Mouse (Mus musculus) lung, embryonic 15.5 days (tissue): ENCODE results near the gene Scamp1. TPM values are rescaled to one million over a fixed set of nuclear protein-coding genes. Genes with fewer than 3 reads are reported as not detected.
A peak's percentile ranks its signal among the peaks of the same experiment; 100 is the strongest.

ENCODE experiments used
- ATAC-seq: fragments of 200-750 bp; cut with Nextera tagmentation; 2 replicates; pipeline ENCODE4 v1.8.0; 2017; ENCODE audit warnings: moderate number of reproducible peaks, borderline replicate concordance; ENCODE audit not compliant: low FRiP score, low TSS enrichment; ENCODE audit errors: extremely low read depth
- H3K27ac ChIP-seq: fragments of 300-500 bp; sonication (generic); 2 replicates; pipeline ENCODE4 v1.5.1; 2015; ENCODE audit warnings: moderate library complexity, mild to moderate bottlenecking, inconsistent platforms
- H3K27me3 ChIP-seq: fragments of 300-500 bp; sonication (generic); 2 replicates; pipeline ENCODE4 v1.6.1; 2015; ENCODE audit warnings: inconsistent platforms
- H3K36me3 ChIP-seq: fragments of 300-500 bp; sonication (generic); 2 replicates; pipeline ENCODE4 v1.6.1; 2015; ENCODE audit warnings: inconsistent platforms
- H3K4me1 ChIP-seq: fragments of 300-500 bp; sonication (generic); 2 replicates; pipeline ENCODE4 v1.6.1; 2015; ENCODE audit warnings: inconsistent platforms
- H3K4me2 ChIP-seq: fragments of 300-500 bp; sonication (generic); 2 replicates; pipeline ENCODE4 v1.6.1; 2015; ENCODE audit warnings: inconsistent platforms, mild to moderate bottlenecking, moderate library complexity
- H3K4me3 ChIP-seq: fragments of 300-500 bp; sonication (generic); 2 replicates; pipeline ENCODE4 v1.5.1; 2015; ENCODE audit warnings: mild to moderate bottlenecking, inconsistent platforms
- H3K9ac ChIP-seq: fragments of 300-500 bp; sonication (generic); 2 replicates; pipeline ENCODE4 v1.6.1; 2015; ENCODE audit warnings: inconsistent platforms
- H3K9me3 ChIP-seq: fragments of 300-500 bp; sonication (generic); 2 replicates; pipeline ENCODE4 v1.6.1; 2016; ENCODE audit warnings: inconsistent platforms
- WGBS: fragments of 180-500 bp; shearing (Covaris S2); methylation state at CpG from one replicate; pipeline ENCODE4 v1.1.7; 2015; 5-methylcytosine and 5-hydroxymethylcytosine counted together
- polyA plus RNA-seq: library from polyadenylated mRNA; unstranded; fragments of >200 nt; fragmentation: Nextera tagmentation; extraction: Ambion mirVana; gene quantifications from 2 replicates; pipeline ENCODE4 v1.2.1, GENCODE M21; 2015

The Scamp1 gene
- polyA plus RNA-seq, 1 experiment from 2014 or later, result 31.7 TPM

DNA sequence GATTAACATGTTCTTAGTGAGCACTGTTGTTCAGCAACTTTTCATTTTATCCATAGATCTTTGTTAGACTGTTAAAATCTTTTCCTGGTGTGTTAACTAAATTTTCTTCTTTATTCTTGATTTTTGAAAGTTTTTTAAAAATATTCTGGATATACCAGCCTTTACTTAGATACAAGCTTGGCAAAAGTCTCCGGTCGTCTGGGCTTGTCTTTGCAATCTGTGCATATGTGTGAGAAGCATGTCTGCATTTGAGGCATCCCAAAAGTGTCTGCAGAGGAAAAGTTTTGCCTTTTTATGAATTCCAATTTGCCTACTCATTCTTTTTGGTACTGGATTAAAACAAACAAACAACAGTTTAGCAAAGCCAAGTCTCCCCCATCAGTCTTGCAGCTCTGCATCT, 73.5 kb downstream of the Scamp1 start:
- H3K4me2 ChIP-seq, result no peak overlapping the region
- no peaks in the 10 kb centered on the region for H3K27me3 ChIP-seq
- H3K4me1 ChIP-seq, result 0 out of 2 replicates have a peak, but pooled peaks cover 9% of the 10 kb centered on the region
- H3K9me3 ChIP-seq, result no peaks in the 10 kb centered on the region; the same call in 1 of the 2 replicates
- WGBS, result 89% methylated on average over 2 of the region's 2 CpGs
- peaks cover 7% of the 10 kb centered on the region for H3K36me3 ChIP-seq
- no peak overlapping the region for H3K9ac ChIP-seq
- no peak for ATAC-seq
- no peak overlapping the region for H3K27ac ChIP-seq
- no peak overlapping the region for H3K4me3 ChIP-seq

DNA sequence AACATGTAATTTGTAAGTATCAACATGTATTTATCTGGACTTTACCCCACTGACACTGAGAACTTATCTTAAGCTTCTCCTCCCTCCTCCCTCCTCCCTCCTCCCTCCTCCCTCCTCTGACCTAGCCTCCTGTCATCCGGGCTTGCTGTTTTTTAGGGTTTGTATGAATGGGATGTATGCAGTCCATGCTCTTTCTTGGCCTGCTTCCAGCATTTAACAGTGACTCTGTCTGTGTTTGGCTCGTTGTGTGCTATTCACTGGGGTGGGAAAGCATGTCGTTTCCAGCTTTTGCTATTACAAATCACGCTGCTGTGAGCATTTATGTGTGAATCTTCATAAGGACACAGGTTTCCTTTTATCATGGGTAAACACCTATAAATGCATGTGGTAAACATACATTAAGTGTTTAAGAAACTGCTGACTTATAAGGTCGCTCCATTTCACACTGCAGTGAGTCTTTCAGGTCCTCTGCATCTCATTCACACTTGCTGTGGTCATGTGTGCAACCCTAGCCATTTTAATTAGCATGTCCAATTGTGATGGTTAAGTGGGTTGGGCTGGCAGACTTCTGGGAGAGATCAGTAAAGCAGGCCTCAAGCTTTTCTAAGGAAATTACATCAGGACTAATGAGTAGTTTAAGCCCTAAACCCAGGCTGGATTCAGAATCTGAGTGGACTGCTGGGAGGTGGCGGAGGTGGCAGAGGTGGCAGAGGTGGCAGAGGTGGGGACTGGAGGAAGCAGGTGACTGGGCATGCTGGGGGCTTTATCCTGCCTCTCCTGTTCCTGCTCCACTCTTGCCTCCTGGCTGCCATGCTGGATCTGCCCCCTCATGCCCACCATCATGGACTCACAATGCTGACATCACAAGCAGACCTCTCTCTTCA, 74.2 kb downstream of the Scamp1 start:
- Histone ChIP-seq H3K4me2 (no peak overlapping the region), H3K9me3 (no peaks in the 10 kb centered on the region; the same call in 1 of the 2 replicates), H3K4me1 (0 out of 2 replicates have a peak, but pooled peaks cover 9% of the 10 kb centered on the region), H3K9ac (no peak overlapping the region), H3K36me3 (peaks cover 7% of the 10 kb centered on the region), H3K27me3 (no peaks in the 10 kb centered on the region), H3K4me3 (no peak overlapping the region), H3K27ac (no peak overlapping the region)
- 59% methylated on average over 5 of the region's 6 CpGs for WGBS
- peak; percentile 35; the same call in 1 of the 2 replicates for ATAC-seq

DNA sequence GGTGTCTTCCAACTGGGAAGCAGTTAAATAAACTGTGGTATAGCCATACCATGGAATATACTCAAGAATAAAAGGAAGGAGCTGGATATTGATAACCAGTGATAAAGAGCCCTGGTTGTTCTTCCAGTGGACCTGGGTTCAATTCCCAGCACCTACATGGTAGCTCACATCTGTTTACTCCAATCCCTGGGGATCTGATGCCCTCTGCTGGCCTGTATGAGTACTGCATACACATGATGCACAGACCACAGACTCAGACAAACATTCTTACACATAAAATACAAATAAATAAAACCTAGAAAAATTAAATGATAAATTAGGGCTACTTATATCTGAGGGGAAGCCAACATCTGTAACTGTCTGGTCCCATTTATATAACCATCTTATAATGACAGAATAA, 76.8 kb downstream of the Scamp1 start:
- no peaks in the 10 kb centered on the region for H3K27me3 ChIP-seq
- no peak overlapping the region for H3K27ac ChIP-seq
- 0 out of 2 replicates have a peak, but pooled peaks cover 9% of the 10 kb centered on the region for H3K4me1 ChIP-seq
- no peaks in the 10 kb centered on the region; the same call in 1 of the 2 replicates for H3K9me3 ChIP-seq
- H3K4me2 ChIP-seq, result no peak overlapping the region
- no peak for ATAC-seq
- H3K4me3 ChIP-seq, result no peak overlapping the region
- no peak overlapping the region for H3K9ac ChIP-seq
- H3K36me3 ChIP-seq, result peaks cover 7% of the 10 kb centered on the region

DNA sequence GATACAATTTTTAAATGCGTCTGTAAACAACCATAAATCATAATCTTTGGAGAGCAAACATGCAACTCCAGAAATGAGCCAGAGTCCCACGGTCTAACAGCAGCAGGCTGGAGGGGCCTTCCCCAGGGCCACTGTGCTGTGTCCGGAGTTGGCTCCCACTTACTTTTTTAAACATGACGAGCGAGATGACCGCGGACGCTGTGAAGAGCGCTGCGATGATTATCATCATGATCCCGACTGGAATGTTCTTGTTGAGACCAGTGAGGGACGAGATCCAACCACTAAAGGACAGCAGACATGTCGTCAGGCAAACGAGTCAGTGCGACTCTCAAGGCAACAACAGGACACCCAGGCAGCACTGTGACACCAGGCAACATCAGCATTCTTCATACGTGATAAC, 77.7 kb downstream of the Scamp1 start:
- ATAC-seq, result no peak
- Histone ChIP-seq H3K4me3 (no peak overlapping the region), H3K36me3 (peaks cover 7% of the 10 kb centered on the region), H3K4me1 (0 out of 2 replicates have a peak, but pooled peaks cover 9% of the 10 kb centered on the region), H3K9me3 (no peaks in the 10 kb centered on the region; the same call in 1 of the 2 replicates), H3K9ac (no peak overlapping the region), H3K27me3 (no peaks in the 10 kb centered on the region), H3K4me2 (no peak overlapping the region), H3K27ac (no peak overlapping the region)
- 91% methylated on average over 16 of the region's 16 CpGs for WGBS

- no peak overlapping the region for H3K27ac ChIP-seq
- H3K4me1 ChIP-seq, result no peaks in the 10 kb centered on the region
- H3K9me3 ChIP-seq, result no peaks in the 10 kb centered on the region; the same call in 1 of the 2 replicates
- WGBS, result 3% methylated on average over 6 of the region's 6 CpGs
- H3K4me3 ChIP-seq, result no peak overlapping the region
- H3K9ac ChIP-seq, result no peak overlapping the region
- H3K27me3 ChIP-seq, result no peaks in the 10 kb centered on the region
- ATAC-seq, result peak; percentile 74; the same call in 1 of the 2 replicates
- peaks cover 7% of the 10 kb centered on the region for H3K36me3 ChIP-seq
- no peak overlapping the region for H3K4me2 ChIP-seq
Measured at GRCm38 (mm10) chr13:94205234-94205633, 80.4 kb downstream of the Scamp1 start.

GRCm38 (mm10) chr13:94199829-94200228, 85.8 kb downstream of the Scamp1 start:
- H3K27me3 ChIP-seq, result no peaks in the 10 kb centered on the region
- no peaks in the 10 kb centered on the region for H3K9me3 ChIP-seq

DNA sequence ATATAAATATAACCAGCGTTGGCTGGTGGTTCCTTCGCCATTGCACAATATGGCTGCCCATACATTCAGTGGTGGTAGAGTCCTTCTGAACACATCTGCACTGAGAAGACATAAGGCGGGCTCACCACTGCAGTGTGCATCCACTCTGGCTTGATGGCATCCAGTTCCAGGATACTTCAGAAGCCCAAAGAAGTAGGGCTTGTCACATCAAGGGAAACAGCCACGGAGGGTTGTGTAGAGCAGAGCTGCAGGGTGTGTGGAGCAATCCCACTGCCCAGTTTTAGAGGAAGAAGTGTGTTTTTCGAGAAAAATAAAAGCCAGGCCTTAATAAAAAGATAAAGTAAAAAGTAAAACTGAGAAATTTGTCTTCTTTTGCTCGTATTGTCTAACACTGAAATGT, 87.0 kb downstream of the Scamp1 start:
- Histone ChIP-seq H3K4me3 (no peak overlapping the region), H3K4me1 (no peaks in the 10 kb centered on the region), H3K27ac (no peak overlapping the region), H3K9ac (no peak overlapping the region), H3K27me3 (no peaks in the 10 kb centered on the region), H3K36me3 (peaks cover 15% of the 10 kb centered on the region), H3K4me2 (no peak overlapping the region), H3K9me3 (no peaks in the 10 kb centered on the region)
- WGBS, result 80% methylated on average over 6 of the region's 6 CpGs
- no peak for ATAC-seq

More at GRCm38 (mm10) chr13:94199829-94200228, 85.8 kb downstream of the Scamp1 start:
- H3K27ac ChIP-seq, result no peak overlapping the region
- ATAC-seq, result no peak
- H3K9ac ChIP-seq, result no peak overlapping the region
- H3K4me2 ChIP-seq, result no peak overlapping the region
- H3K4me1 ChIP-seq, result no peaks in the 10 kb centered on the region
- no peak overlapping the region for H3K4me3 ChIP-seq
- H3K36me3 ChIP-seq, result peaks cover 7% of the 10 kb centered on the region
- WGBS, result 44% methylated on average over 8 of the region's 8 CpGs

- Histone ChIP-seq H3K9me3 (no peaks in the 10 kb centered on the region), H3K4me3 (no peak overlapping the region), H3K27ac (no peak overlapping the region), H3K4me2 (no peak overlapping the region), H3K4me1 (no peaks in the 10 kb centered on the region), H3K36me3 (peaks cover 24% of the 10 kb centered on the region), H3K27me3 (no peaks in the 10 kb centered on the region), H3K9ac (no peak overlapping the region)
- no peak for ATAC-seq
- 88% methylated on average over 4 of the region's 4 CpGs for WGBS
Measured at GRCm38 (mm10) chr13:94193227-94193626, 92.4 kb downstream of the Scamp1 start.

DNA sequence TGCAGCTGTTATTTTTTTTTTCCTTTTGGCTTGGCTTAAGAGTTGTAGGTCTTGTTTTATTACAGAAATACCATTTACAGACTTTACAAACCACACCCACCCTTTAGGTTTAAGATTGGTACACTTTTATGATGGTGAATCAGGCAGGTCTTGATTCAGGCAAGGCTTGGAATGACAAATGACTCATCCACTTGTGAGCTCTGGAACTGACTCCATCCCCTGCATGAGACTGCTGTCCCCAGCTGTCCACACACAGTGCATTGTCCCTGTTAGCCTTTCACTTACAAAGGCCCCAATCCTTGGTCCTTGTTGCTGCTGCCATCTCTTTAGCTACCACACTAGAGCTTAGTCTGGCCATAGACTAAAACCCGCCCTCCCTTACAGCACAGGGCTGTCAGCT, 95.3 kb downstream of the Scamp1 start:
- Histone ChIP-seq H3K36me3 (peaks cover 20% of the 10 kb centered on the region; the same call in 1 of the 2 replicates), H3K27ac (no peak overlapping the region), H3K4me3 (no peak overlapping the region), H3K9me3 (no peaks in the 10 kb centered on the region), H3K4me2 (no peak overlapping the region), H3K27me3 (no peaks in the 10 kb centered on the region), H3K4me1 (peaks cover 10% of the 10 kb centered on the region; the same call in 1 of the 2 replicates), H3K9ac (no peak overlapping the region)
- 83% methylated on average over 1 of the region's 1 CpGs for WGBS
- no peak for ATAC-seq

DNA sequence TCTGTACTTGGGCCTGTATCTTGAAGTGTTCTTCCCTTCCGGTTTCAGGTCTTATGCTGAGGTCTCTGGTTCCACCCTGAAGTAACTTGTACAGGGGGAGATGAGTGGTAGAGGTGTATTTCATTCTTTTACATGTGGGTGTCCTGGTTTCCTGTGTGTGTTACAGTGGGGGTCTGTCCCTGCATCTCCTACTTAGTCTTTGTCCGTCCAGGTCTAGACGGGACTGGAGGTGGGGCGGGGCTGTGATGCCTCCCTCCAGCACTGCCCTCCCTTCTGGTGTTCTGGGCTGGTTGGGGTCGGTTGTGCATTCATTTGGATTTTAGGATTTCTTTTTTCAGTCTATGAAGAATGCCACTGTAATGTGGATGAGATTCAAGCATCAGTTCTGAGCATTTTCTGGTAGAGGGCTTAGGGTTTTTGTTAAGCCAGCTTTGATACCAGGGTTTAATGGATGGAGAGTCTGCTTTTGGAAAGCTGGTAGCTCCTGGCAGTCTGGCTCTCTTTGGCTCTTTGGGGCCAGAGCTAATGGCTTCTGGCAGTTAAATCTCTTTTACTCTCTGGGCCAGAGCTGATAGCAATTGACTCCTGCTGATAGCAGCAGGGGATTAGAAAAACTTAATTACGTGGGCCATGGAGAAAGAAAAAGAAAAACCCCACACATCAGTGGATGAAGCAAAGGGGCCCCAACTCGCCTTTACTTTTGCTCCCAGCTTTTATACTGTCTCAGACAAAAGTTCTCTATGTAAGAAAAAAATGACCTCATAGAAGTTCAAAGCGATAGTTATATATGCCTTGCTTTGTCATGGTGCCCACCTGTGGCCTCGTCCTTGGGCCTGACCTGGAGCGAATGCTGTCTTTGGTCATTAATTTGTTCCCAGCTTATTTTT, 97.2 kb downstream of the Scamp1 start:
- no peak overlapping the region for H3K9ac ChIP-seq
- peaks cover 8% of the 10 kb centered on the region; the same call in 1 of the 2 replicates for H3K36me3 ChIP-seq
- no peaks in the 10 kb centered on the region for H3K27me3 ChIP-seq
- peaks cover 12% of the 10 kb centered on the region; the same call in 1 of the 2 replicates for H3K4me1 ChIP-seq
- H3K4me3 ChIP-seq, result no peak overlapping the region
- 69% methylated on average over 10 of the region's 10 CpGs for WGBS
- H3K27ac ChIP-seq, result no peak overlapping the region
- H3K9me3 ChIP-seq, result no peaks in the 10 kb centered on the region
- no peak overlapping the region for H3K4me2 ChIP-seq
- no peak for ATAC-seq

GRCm38 (mm10) chr13:94185631-94186030, 100.0 kb downstream of the Scamp1 start:
- Histone ChIP-seq H3K4me1 (peaks cover 26% of the 10 kb centered on the region; the same call in 1 of the 2 replicates), H3K4me3 (no peak overlapping the region), H3K4me2 (no peak overlapping the region), H3K36me3 (no peaks in the 10 kb centered on the region), H3K27me3 (no peaks in the 10 kb centered on the region), H3K27ac (no peak overlapping the region), H3K9me3 (no peaks in the 10 kb centered on the region), H3K9ac (no peak overlapping the region)
- WGBS, result 73% methylated on average over 5 of the region's 6 CpGs
- ATAC-seq, result no peak
